Mouse (Mus musculus): Measurements from ENCODE around the gene Dner. TPM values are rescaled to one million over a fixed set of nuclear protein-coding genes. Genes with fewer than 3 reads are reported as not detected.

Gene Dner
- total RNA-seq, 2 experiments from 2014 or later = 140 to 143 TPM

- DNase-seq (ENCODE audit: low spot score in 2 of 2) = no peak
These were observed 55.6 kb downstream of the Dner start for GRCm38 (mm10) chr1:84640463-84640862.

- DNase-seq (ENCODE audit: low spot score in 2 of 2) = no peak
These were observed 59.1 kb downstream of the Dner start for GRCm38 (mm10) chr1:84636890-84637289.

DNA sequence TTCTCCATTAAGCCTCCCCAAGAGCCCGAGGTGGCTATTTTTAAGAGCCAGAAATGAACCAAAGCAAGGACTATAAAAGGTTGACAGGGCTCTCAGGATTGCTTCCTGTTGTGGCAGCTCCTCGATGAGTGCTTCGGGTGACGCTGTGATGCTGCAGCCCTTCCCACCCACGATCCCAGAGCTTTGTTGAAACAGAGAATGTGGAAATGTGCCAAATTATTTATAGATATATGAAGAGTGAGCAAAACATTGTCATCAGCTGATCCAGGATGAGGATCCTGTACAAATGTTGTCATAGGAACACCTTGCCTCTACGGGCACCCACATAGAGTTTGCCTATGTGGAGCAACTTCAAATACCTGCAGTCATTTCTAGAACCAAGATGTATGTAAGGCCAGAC, 67.8 kb downstream of the Dner start:
- DNase-seq (ENCODE audit: low spot score in 2 of 2) = no peak

DNA sequence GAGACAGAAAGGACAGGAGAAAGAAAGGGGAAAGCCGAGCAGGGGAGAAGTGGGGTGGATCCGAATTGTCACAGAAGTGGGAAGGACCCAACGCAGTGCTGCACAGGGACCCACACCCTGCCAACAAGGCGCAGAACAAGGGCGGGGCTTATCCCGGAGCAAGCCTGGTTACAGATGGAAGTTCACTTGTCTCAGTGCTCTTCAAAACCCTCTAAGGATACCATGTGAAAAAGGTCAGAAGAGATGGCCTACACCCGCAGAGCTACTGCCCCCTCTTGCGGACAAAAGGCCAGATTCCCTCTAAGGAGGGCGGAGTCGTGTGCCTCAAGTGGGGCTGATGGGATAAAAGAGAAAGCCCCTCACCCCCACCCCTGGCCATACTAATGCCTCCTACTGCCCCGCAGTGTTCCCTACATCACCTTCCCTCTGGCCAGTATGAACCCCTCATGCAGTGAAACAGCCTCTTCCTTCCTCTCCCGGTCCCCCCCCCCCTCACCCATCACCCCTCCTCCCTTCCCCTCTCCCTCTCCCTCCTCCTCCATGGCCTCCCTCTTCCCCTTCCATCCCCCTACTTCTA, 73.0 kb downstream of the Dner start:
- DNase-seq (ENCODE audit: low spot score in 2 of 2) = no peak

DNA sequence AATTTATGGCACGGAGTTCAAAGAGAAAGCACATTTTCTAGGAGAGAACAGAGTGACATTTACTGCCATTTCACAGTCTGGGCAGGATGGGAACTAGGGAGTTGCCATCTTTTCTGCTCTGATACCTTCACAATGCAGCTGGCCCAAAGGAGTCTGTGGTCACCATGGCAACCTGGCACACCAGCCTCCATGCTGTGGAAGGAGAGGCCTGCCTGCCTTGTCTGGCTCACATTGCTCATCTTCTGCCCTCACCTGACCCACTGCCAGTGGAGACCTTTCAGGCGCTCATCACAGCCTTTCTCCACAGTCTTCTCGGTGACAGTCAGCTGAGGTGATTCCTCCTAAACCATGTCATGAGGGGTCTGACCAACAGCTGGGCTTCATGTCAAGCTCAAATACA, 74.7 kb downstream of the Dner start:
- peak; percentile 70 to 74 for DNase-seq (ENCODE audit: low spot score in 2 of 2)

- DNase-seq (ENCODE audit: low spot score in 2 of 2) = peak; percentile 49 to 59
These were observed 76.8 kb downstream of the Dner start for GRCm38 (mm10) chr1:84619131-84619760.

- DNase-seq (ENCODE audit: low spot score in 2 of 2) = no peak
These were observed 77.9 kb downstream of the Dner start for GRCm38 (mm10) chr1:84618094-84618493.

- DNase-seq (ENCODE audit: low spot score in 2 of 2) = no peak
These were observed 79.9 kb downstream of the Dner start for GRCm38 (mm10) chr1:84616133-84616532.

DNA sequence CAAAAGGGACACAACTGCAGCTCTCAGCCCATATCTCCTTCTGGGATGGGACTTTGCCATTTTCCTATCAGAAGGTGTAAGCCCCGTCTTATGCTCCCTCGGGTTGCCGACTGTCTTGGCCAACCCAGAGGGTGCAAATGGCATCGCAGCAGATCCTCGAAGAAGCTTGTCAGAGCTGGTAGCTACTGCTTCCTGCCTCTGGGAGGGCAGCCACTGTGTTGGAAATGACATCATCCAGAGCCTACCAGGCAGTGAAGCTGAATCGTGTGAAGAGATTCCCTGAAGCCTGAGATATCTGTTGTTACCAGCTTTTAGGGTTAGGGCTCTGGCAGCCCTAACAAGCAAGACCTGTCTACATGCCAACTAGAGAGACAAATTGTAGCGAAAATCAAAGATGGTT, 81.4 kb downstream of the Dner start:
- DNase-seq (ENCODE audit: low spot score in 2 of 2) = no peak

GRCm38 (mm10) chr1:84613119-84613518, 82.9 kb downstream of the Dner start:
- no peak for DNase-seq (ENCODE audit: low spot score in 2 of 2)

- no peak for DNase-seq (ENCODE audit: low spot score in 2 of 2)
These were observed 84.7 kb downstream of the Dner start for GRCm38 (mm10) chr1:84611331-84611730.

DNA sequence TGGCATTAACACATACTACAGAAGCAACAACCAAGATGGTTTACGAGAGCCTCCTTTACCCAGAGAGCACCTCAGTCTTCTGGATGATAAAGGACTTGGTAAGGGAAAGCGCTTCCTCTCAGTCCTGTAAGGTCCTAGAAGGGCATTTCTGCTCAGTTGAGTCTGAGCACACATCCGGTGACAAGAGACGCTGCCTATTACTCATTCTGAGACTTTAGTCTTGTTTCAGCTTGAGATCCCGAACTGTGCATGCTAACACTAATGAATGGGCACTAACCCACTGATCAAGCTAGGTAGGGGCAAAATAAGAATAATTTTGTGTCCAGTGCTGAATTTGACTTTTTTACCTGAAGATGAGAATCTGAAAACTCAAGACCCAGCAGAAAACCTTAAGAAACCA, 97.0 kb downstream of the Dner start:
- DNase-seq (ENCODE audit: low spot score in 2 of 2) = no peak

DNA sequence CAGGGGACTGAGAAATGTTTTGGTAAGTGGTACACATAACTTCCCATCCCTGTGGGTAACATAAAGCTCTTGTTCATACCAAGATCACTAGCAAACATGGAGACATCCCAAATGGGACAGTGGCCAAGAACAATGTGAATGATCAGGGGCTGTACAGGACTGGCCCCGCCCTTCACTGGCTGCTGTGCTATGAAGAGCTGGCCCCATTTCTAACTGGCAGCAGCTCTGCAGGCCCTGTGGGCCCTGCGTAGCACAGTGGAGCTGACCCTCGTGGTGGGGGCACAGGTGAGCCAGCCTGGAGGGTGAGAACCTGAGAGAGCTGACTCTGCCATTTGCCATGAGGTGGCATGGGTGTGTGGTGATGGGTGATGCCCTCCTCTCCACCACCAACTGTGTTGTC, 100.0 kb downstream of the Dner start:
- no peak for DNase-seq (ENCODE audit: low spot score in 2 of 2)

DNA sequence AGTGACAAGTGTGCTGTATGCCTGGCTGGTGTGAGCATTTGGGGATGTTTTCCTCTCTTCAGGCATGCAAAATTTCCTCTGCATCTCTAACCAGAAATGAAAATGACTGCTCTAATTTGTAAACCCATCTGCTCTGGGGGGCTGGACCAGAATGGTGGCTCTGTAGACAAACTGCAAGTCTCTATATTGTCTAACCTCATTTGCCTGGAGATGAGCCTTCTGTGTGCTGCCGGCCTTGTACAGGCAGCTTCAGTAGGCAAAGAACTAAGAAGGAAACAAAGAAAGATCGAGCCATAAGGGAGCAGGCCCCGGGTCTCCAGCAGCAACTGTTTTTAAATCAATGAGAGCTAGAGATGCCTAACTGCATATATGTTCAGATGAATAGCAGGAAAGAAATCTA, 103.6 kb downstream of the Dner start:
- no peak for DNase-seq (ENCODE audit: low spot score in 2 of 2)

GRCm38 (mm10) chr1:84590534-84590933, 105.5 kb downstream of the Dner start:
- no peak for DNase-seq (ENCODE audit: low spot score in 2 of 2)

DNA sequence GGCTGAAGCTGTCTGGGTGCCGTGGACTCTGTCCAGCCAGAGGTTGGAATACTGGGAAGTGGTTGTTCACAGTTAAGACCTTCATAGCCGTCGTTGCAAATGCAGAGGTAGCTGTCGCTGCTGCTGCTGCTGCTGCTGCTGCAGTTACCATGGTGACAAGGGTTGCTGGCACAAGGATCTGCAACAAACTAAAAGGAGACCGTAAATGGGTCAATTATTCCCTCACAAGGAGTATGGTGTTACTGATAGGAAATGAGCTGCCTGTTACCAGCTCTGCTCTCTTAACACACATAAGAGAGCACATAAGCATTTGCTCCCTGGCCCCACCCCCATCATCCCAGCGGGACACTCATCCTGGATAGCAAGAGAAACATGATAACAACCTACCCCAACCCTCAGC, 110.6 kb downstream of the Dner start:
- DNase-seq (ENCODE audit: low spot score in 2 of 2) = no peak

DNA sequence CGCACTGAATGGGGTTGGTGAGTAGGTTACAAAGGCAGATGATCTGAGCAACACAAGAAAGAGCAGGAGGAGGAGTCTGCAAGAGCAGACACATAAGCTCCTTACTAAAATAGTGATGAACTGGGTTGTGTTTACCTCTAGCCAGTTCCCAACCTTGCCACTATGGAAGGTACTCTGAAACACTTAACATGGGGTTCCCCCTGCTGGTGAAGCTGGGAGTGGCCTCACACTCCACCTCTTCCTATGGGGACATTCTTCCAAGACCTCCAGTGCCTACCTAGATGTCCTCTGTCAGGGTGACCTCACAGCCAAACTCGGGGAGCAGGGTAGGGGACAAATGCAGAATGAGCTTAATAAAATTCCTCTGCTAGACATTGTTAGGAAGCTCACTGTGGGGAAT, 114.2 kb downstream of the Dner start:
- peak; percentile 77 to 82 for DNase-seq (ENCODE audit: low spot score in 2 of 2)

- no peak for DNase-seq (ENCODE audit: low spot score in 2 of 2)
These were observed 134.2 kb downstream of the Dner start for GRCm38 (mm10) chr1:84561841-84562240.

GRCm38 (mm10) chr1:84561387-84561786, 134.6 kb downstream of the Dner start:
- no peak for DNase-seq (ENCODE audit: low spot score in 2 of 2)

DNA sequence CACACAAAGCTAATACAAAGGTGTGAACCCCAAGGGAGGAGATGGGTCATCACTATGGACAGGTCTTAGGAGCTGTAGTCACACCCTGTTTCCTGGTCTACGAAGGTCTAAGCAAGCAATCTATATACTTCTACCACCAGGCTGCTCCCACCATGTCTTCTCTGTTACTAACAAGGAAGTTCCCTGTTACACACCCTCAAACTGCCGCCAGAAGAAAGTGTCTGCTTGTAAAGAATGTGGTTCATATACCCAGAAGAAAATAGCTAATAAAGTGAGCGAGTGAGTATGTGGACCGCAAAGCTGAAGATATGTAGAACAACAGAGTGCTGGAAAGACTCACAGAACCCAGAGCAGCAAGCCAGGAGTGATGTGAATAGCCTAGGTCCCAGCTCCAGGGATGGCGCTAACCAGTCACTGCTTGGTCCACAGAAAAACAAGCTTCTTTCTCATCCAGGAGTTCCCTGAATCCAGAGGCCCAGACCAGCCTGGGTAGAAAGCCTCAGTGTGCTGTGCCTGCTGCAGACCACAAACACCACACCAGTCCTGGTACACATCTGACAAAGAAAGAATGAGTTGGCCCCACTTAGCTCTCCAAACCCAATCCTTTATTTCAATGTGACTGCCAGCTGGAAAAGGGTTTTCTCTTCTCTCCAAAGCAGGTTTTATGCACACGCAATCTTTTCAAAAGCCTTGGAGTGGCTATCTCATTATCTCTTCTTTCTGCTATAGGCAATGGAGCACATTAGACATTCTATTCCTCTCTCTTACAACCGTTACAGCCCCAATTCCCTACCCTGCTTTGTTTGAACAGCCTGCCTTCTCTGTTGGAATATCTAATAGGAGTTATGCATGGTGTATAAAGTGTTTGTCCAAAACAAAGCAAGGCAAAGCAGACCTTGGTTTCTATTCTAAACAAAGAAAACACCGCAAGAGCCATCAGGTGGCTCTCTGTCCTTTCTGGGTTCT, 139.2 kb downstream of the Dner start:
- no peak for DNase-seq (ENCODE audit: low spot score in 2 of 2)

DNA sequence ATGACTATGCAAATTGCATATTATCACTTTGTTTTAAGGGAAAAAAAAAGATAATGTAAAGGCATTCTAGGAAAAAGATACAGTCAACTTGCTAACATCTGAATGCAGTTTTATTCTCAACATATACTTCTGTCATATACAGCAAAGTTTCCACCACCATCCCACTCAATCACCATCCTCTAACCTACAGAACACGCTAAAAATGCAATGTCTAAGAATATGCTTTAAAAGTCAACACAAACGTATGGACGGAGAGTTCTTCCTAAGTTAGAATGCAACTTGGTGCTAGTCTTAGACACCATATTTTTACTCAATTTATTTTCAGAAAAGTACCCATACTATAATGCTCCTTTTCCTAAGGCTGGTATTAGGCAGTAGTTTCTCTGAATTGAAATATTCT, 144.0 kb downstream of the Dner start:
- no peak for DNase-seq (ENCODE audit: low spot score in 2 of 2)

DNA sequence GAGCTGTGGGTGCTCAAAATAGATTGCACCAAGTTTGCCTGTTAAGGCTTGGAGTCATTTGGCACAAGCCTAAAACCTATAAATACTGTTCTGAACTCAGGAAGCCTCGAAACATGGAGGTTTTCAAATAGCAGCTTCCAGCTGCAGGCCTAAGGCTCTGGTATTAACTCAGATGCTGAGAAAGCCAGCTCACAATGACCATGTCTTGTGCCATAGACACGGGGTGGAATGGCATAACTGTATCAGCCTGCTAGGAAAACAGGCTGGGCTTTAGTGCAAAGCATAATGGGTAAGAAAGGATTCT, 146.0 kb downstream of the Dner start:
- no peak for DNase-seq (ENCODE audit: low spot score in 2 of 2)

Measured in left cerebral cortex, adult 18-20 months (tissue).